Mouse (Mus musculus) liver, postnatal 0 days (tissue): ENCODE measurements around the gene Gm36079.
"Not testable (repeated sequence)": the region's sequence is repeated elsewhere in the genome, so short reads cannot be mapped to it uniquely, and the experiment has no call there.

ENCODE experiments used
- CTCF ChIP-seq: sonication (generic); IDR thresholded peaks from 2 replicates; pipeline ENCODE4 v1.5.1; 2016; ENCODE audit warnings: antibody characterized with exemption, low read depth
- EP300 ChIP-seq: IDR thresholded peaks from 2 replicates; pipeline ENCODE4 v1.6.1; 2016; ENCODE audit warnings: antibody characterized with exemption, low read depth, mild to moderate bottlenecking

DNA sequence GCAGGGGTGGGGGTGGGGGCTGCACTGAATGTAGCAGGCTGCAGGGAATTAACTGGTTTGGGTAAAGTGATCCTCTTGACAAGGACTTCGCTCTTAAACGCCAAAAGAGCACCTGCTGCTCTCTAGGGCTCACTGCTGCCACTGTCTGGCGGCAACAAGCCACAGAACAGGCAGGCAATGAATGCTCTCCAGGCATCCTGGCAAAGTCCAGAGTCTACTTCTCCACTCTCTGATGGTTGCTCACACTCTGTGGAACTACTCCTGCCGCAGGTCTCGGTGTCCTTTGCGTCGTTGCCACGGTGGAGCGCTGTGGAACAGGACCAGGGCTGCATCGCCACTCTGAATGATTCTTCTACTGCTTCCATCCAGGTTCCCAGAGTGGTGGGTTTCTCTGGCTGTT, 7.8 kb upstream of the Gm36079 start:
- not testable (repeated sequence) for TF ChIP-seq CTCF, EP300
